Mouse (Mus musculus): Measurements from ENCODE around the gene Pigb. TPM values are rescaled to one million over a fixed set of nuclear protein-coding genes. Genes with fewer than 3 reads are reported as not detected.
"Not testable (repeated sequence)": the region's sequence is repeated elsewhere in the genome, so short reads cannot be mapped to it uniquely, and the experiment has no call there.

Gene Pigb
- polyA plus RNA-seq (2012; rRNA removed): 14.0 and 18.7 TPM in 2 replicates

DNA sequence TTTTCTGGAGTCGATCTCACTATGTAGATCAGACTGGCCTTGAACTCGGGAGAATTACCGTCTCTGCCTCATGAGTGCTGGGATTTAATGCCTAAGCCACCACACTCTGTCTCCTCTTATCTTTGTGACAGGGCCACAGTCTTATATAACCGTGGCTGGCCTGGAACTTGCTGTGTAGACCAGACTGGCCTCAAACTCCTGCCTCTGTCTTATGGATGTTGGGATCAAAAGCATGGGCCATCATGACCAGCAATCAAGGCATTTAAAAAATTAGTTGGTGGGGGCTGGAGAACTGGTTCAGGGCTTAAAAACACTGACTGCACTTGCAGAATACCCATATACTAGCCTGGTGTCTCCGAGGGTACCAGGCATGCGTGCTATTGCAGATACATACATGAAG lies at the start of gene Pigb:
Pigb (minus strand) TSS at position 299 of the 400 bp plus-strand sequence.
- no peak for DNase-seq (ENCODE audit: low read depth)
- TF ChIP-seq POLR2A (IDR thresholded peaks at IDR 0.05; ENCODE audit: borderline replicate concordance, extremely low read depth, insufficient read depth, insufficient read length, poor library complexity, severe bottlenecking): no peak
- TF ChIP-seq CTCF (IDR thresholded peaks at IDR 0.05; ENCODE audit: borderline replicate concordance, extremely low read depth, insufficient read depth, insufficient read length): no peak

GRCm38 (mm10) chr9:73089222-73089920 lies 49.2 kb upstream of the Pigb start:
- TF ChIP-seq CTCF (IDR thresholded peaks at IDR 0.05; ENCODE audit: borderline replicate concordance, extremely low read depth, insufficient read depth, insufficient read length): no peak
- no peak for TF ChIP-seq POLR2A (IDR thresholded peaks at IDR 0.05; ENCODE audit: borderline replicate concordance, extremely low read depth, insufficient read depth, insufficient read length, poor library complexity, severe bottlenecking)
- no peak for DNase-seq (ENCODE audit: low read depth)

DNA sequence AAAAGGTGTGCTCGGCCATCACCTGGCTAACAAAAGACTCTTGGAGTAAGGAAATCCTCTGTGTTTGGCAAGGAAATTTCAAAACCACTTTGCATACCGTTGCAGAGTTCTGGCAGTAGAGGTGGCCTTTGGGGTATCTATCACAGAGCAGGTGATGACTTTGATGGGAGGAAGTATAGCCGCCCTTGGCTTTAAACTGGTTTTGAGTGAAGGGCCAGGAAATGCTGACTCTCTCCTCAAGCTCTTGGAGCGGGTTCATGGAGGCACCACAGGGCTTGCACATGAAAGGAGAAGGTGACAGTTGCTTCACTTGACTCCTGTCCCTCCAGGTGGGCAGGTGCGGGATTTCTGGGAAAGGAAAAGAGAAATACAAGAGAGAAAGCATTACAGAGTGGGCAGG lies 47.4 kb upstream of the Pigb start:
- TF ChIP-seq POLR2A (IDR thresholded peaks at IDR 0.05; ENCODE audit: borderline replicate concordance, extremely low read depth, insufficient read depth, insufficient read length, poor library complexity, severe bottlenecking) (no peak), CTCF (IDR thresholded peaks at IDR 0.05; ENCODE audit: borderline replicate concordance, extremely low read depth, insufficient read depth, insufficient read length) (no peak)
- DNase-seq (ENCODE audit: low read depth): no peak

DNA sequence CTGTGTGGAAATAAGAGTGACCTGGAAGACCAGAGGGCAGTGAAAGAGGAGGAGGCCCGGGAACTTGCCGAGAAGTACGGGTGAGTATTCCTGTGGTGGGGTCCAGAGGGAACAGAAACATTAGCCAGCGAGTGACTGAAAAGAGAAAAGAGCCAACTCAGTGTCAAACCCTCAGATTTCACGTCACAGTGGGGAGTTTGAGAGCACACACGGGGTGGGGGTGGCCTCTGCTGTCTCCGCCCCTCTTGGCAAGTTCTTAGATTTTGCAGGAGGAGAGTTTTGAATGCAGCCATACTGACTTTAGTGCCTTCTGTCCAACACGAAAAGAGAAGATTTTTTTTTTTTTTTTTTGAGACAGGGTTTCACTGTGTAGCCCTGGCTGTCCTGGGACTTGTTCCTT lies 46.9 kb upstream of the Pigb start:
- no peak for DNase-seq (ENCODE audit: low read depth)
- TF ChIP-seq CTCF (IDR thresholded peaks at IDR 0.05; ENCODE audit: borderline replicate concordance, extremely low read depth, insufficient read depth, insufficient read length) (no peak), POLR2A (IDR thresholded peaks at IDR 0.05; ENCODE audit: borderline replicate concordance, extremely low read depth, insufficient read depth, insufficient read length, poor library complexity, severe bottlenecking) (no peak)

GRCm38 (mm10) chr9:73085845-73086244 lies 45.7 kb upstream of the Pigb start:
- TF ChIP-seq POLR2A (IDR thresholded peaks at IDR 0.05; ENCODE audit: borderline replicate concordance, extremely low read depth, insufficient read depth, insufficient read length, poor library complexity, severe bottlenecking) (no peak), CTCF (IDR thresholded peaks at IDR 0.05; ENCODE audit: borderline replicate concordance, extremely low read depth, insufficient read depth, insufficient read length) (no peak)
- no peak for DNase-seq (ENCODE audit: low read depth)

- DNase-seq (ENCODE audit: low read depth): no peak
- no peak for TF ChIP-seq POLR2A (IDR thresholded peaks at IDR 0.05; ENCODE audit: borderline replicate concordance, extremely low read depth, insufficient read depth, insufficient read length, poor library complexity, severe bottlenecking)
- no peak for TF ChIP-seq CTCF (IDR thresholded peaks at IDR 0.05; ENCODE audit: borderline replicate concordance, extremely low read depth, insufficient read depth, insufficient read length)
Measured at GRCm38 (mm10) chr9:73083956-73084355, 43.8 kb upstream of the Pigb start.

DNA sequence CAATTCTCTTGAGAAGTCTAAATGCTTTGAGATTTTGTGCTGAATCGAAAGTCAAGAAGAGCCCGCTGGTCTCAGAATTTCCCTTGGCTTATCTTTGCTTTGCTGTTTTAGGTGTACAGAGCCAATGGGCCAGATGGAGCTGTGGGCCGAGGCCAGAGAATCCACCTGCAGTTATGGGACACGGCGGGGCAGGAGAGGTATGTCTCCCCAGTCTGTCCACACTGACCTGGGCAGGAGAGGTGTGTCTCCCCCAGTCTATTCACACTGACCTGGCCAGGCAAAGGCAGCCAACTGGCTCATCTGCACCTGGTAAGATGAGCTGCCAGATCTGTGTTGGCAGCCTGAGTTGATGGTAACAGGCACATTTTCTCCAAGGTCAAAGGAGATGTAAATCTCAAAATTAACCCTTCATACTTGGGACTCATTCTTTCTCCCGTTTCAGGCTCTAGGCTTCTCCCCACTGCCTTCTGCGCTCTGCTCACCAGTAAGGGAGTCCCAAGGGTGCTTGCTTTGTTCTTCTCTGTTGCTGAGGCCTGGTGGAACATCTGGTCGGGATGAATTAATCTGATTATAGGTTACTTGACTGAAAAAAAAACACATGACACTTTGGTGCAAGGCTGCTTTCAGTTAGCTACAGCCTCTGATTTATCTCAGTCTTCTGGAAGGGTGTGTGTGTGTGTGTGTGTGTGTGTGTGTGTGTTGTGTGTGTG lies 42.3 kb upstream of the Pigb start:
- peak; percentile 14 for DNase-seq (ENCODE audit: low read depth)
- TF ChIP-seq CTCF (IDR thresholded peaks at IDR 0.05; ENCODE audit: borderline replicate concordance, extremely low read depth, insufficient read depth, insufficient read length) (no peak), POLR2A (IDR thresholded peaks at IDR 0.05; ENCODE audit: borderline replicate concordance, extremely low read depth, insufficient read depth, insufficient read length, poor library complexity, severe bottlenecking) (no peak)

DNA sequence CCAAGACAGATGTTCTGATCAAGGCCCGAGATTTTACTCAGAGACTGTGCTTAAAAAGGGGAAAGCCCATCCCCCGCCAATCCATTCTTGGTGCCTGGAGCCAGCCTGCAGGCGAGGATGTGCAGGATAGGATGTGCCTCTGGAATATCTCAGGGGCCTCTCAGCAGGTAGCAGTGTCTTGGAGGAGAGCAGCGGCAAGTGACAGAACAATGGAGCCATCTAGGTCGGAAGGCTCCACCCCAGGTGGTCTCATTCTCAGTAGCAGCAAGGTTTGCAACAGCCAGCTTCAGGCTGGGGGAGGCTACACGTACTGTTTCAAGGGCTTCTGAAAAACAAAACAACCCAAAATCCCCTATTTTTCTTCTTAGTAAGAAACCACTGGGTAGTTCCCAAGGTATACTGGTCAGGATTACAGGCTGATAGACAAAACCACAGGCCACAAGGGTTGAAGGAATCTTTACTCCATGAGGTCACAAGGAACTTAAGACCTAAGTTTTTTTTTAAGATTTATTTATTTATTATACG lies 39.7 kb upstream of the Pigb start:
- no peak for DNase-seq (ENCODE audit: low read depth)
- TF ChIP-seq POLR2A (IDR thresholded peaks at IDR 0.05; ENCODE audit: borderline replicate concordance, extremely low read depth, insufficient read depth, insufficient read length, poor library complexity, severe bottlenecking) (no peak), CTCF (IDR thresholded peaks at IDR 0.05; ENCODE audit: borderline replicate concordance, extremely low read depth, insufficient read depth, insufficient read length) (no peak)

DNA sequence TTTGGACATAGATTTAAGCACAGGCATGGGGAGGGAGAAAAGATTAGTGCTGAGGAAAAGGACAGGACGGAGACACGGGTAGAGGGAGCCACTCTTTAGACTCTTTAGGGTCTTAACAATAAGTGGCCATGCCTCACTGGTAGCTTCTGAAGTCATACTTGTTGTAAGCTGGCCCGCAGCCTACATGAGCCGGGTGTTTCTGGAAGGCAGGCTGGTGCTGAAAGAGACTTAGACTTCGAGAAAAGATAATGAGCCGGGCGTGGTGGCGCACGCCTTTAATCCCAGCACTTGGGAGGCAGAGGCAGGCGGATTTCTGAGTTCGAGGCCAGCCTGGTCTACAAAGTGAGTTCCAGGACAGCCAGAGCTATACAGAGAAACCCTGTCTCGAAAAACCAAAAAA lies 39.2 kb upstream of the Pigb start:
- DNase-seq (ENCODE audit: low read depth): not testable (repeated sequence)

- no peak for DNase-seq (ENCODE audit: low read depth)
- TF ChIP-seq CTCF (IDR thresholded peaks at IDR 0.05; ENCODE audit: borderline replicate concordance, extremely low read depth, insufficient read depth, insufficient read length): no peak
- TF ChIP-seq POLR2A (IDR thresholded peaks at IDR 0.05; ENCODE audit: borderline replicate concordance, extremely low read depth, insufficient read depth, insufficient read length, poor library complexity, severe bottlenecking): no peak
Measured at GRCm38 (mm10) chr9:73073169-73073568, 33.0 kb upstream of the Pigb start.

GRCm38 (mm10) chr9:73072426-73072825 lies 32.2 kb upstream of the Pigb start:
- TF ChIP-seq CTCF (IDR thresholded peaks at IDR 0.05; ENCODE audit: borderline replicate concordance, extremely low read depth, insufficient read depth, insufficient read length): no peak
- DNase-seq (ENCODE audit: low read depth): no peak
